Mouse (Mus musculus) left cerebral cortex, adult 2 months (tissue): ENCODE measurements at regions not wholly inside any gene's neighbourhood (a gene's known extent, or its start where the extent isn't known, plus 50 kb on each side); places are given as distances from the start of the nearest gene placed in this dataset.

Experiments
- DNase-seq, 2 experiments: peaks; one replicate each; pipeline ENCODE4 v3.0.0; 2021 to 2022; ENCODE audit warnings: low spot score in 2 of 2, mixed read lengths in 1 of 2; ENCODE audit errors: extremely low spot score in 1 of 2
- H3K27ac ChIP-seq: fragments of 200-600 bp; 2 replicates; pipeline ENCODE4 v1.8.1; 2022
- H3K4me3 ChIP-seq: fragments of 200-600 bp; 2 replicates; pipeline ENCODE4 v1.8.1; 2022
- CTCF ChIP-seq: fragments of 200-600 bp; IDR thresholded peaks from 2 replicates; pipeline ENCODE4 v1.8.1; 2022; ENCODE audit warnings: antibody characterized with exemption, mild to moderate bottlenecking, moderate library complexity
- intact Hi-C: fragments of 180-260 bp; cut with DNase I; formaldehyde crosslinking; loops from one replicate; pipeline ENCODE4 v1.15.1; 2025

- intact Hi-C loops, result no loop called here
- no peak for DNase-seq
- no peak overlapping the region for H3K4me3 ChIP-seq
- no peak for TF ChIP-seq CTCF
- no peak overlapping the region for H3K27ac ChIP-seq
Measured at GRCm38 (mm10) chr7:51756218-51756617, 105.6 kb upstream of the Gas2 start.

GRCm38 (mm10) chr7:51759536-51760153 lies 102.2 kb upstream of the Gas2 start:
- no peak for TF ChIP-seq CTCF
- DNase-seq, result no peak
- Histone ChIP-seq H3K4me3 (no peak overlapping the region), H3K27ac (no peak overlapping the region)
- intact Hi-C loops, result no loop called here

GRCm38 (mm10) chr7:51767066-51767465 lies 94.7 kb upstream of the Gas2 start:
- H3K27ac ChIP-seq, result no peak overlapping the region
- no peak for DNase-seq
- intact Hi-C loops, result no loop called here
- no peak overlapping the region for H3K4me3 ChIP-seq
- no peak for TF ChIP-seq CTCF

DNA sequence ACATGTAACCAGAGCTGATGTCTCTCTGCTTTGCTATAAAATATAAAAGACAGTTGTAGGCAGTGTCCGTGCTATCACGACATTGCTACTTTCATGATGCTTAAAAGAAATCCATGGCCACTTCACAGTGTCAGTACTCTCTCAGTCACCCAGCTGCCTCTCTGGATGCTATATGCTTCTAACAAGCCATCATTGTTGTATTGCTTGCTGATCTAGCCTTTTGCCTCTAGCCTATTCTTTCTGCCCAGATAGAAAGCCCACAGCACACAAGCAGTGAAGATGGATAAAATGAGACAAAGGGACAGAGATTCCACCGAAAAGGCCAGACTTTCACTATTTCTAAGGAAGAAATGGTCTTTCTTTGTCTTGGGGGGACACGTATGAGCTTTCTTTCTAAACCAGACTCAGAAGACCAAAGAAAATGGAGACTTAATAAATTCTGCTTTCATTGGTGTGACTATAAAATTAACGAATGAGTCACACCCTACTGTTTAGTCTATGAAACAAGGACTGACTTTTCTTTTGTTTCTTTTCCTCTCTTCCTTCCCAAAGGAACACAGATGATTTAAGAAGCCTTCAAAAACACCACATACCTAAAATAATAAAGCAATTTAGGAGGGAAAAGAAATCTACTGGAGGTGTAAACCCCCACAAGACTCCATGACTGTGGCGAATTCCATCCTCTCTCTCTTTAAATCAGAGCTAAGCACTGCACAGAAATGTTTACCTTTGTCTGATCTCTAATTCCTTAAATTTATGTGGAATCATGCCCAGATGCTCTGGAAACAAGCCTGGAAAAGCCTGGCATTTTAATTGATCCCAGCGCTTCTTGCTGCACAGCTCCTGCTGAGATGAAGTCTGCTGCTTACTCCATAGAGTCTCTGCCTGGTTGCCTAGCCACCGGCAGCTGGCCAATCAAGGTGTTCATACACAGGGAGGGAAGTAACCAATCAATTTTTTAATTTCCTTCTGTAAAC lies 89.6 kb upstream of the Gas2 start:
- no peak overlapping the region for H3K4me3 ChIP-seq
- no peak for TF ChIP-seq CTCF
- no peak overlapping the region for H3K27ac ChIP-seq
- DNase-seq, result no peak
- intact Hi-C loops, result no loop called here

GRCm38 (mm10) chr7:51775968-51776367 lies 85.8 kb upstream of the Gas2 start:
- intact Hi-C loops, result no loop called here
- TF ChIP-seq CTCF, result no peak
- H3K27ac ChIP-seq, result no peak overlapping the region
- H3K4me3 ChIP-seq, result no peak overlapping the region
- DNase-seq, result no peak

GRCm38 (mm10) chr7:51783070-51783776 lies 78.6 kb upstream of the Gas2 start:
- TF ChIP-seq CTCF, result no peak
- DNase-seq, result no peak
- intact Hi-C loops, result no loop called here
- H3K4me3 ChIP-seq, result no peak overlapping the region
- H3K27ac ChIP-seq, result no peak overlapping the region

- intact Hi-C loops, result no loop called here
- TF ChIP-seq CTCF, result no peak
- no peak for DNase-seq
- no peak overlapping the region for H3K4me3 ChIP-seq
- H3K27ac ChIP-seq, result no peak overlapping the region
Measured at GRCm38 (mm10) chr7:51783923-51784686, 77.7 kb upstream of the Gas2 start.

DNA sequence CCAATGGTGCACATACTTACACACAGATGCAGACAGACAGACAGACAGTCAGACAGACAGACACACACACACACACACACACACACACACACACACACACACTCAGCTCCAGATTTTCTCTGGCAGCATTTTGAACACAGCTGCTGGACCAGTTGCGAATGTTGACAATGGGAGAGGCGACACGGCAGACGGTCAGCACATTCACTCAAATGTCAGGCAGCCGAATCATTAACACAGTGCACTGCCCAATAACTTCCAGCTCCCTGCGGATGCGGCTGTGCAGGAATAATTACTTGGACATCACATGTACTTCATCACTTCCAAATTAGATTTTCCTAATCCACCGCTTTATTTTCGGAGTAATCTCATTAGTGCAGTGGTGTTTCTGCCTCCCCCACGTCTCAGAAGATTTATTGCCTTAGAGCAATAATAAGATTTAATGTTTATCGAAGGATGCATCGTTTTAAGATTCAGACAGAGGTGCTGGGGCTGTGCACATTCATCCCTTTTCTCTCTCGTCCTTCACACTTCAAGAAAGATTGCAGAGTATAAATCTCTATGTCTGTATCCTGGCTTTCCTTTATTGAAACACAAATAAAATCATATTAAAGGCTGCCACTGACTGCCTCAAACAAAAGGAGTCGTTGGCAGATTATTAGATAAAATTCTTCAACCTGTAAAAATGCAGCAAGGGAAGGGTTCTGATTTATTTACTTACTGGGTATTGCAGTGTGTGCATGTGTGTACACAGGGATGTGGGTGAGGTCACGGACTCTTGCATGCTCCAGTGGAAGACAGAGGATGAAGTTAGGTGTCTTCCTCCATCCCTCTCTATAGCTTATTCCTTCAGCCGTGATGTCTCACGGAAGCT lies 70.9 kb upstream of the Gas2 start:
- intact Hi-C loops, result no loop called here
- TF ChIP-seq CTCF, result no peak
- H3K27ac ChIP-seq, result no peak overlapping the region
- no peak overlapping the region for H3K4me3 ChIP-seq
- no peak for DNase-seq

DNA sequence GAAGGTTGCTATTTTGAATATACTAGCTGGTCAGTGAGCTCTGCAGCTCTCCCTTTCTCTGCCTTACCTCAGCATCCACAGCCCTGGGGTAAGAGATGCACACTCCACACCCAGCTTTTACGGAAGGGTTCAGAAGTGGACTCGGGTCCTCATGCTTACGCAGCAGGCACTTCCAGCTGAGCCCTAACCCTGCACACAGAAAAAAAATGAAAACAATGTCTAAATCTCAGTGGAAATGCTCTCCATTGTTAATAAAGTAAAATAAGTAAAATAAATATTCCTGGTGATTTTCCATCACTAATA lies 70.3 kb upstream of the Gas2 start:
- no peak for DNase-seq
- intact Hi-C loops, result no loop called here
- Histone ChIP-seq H3K4me3 (no peak overlapping the region), H3K27ac (no peak overlapping the region)
- no peak for TF ChIP-seq CTCF
